Mouse (Mus musculus): Measurements from ENCODE around the gene Dsn1. TPM values are rescaled to one million over a fixed set of nuclear protein-coding genes. Genes with fewer than 3 reads are reported as not detected.

Gene Dsn1
- polyA plus RNA-seq, 1 experiment from 2014 or later, result 27.7 TPM

DNA sequence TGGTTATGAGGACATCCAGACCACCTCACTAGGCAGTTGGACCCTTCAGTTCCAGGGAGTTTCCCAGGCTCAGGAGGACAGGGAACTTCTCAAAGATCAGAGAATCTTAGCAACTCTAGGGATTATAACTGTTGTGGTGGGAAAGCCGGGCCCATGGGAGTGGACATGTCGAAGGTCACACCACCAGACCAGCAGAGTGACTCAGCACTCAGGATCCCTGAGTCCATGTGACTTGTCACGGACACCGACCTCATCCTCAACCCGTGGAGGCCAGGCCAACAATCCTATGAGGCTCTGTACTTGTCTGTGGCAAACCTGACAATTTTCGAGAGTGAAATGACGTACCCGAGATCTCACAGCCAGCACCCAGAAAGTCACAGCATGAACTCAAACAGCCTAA lies 29.4 kb upstream of the Dsn1 start:
- 93% methylated on average over 8 of the region's 8 CpGs for WGBS

GRCm38 (mm10) chr2:157035371-157035770 lies 28.4 kb upstream of the Dsn1 start:
- H3K9me3 ChIP-seq (replicated peaks; ENCODE audit: control insufficient read depth, low read length), result no peaks in the 10 kb centered on the region
- no peak for ATAC-seq
- no peak overlapping the region for H3K9ac ChIP-seq (ENCODE audit: low read length)
- H3K4me2 ChIP-seq (ENCODE audit: low read length), result no peak overlapping the region
- no peaks in the 10 kb centered on the region for H3K27me3 ChIP-seq (replicated peaks; ENCODE audit: control insufficient read depth, insufficient read depth, low read length)
- H3K4me3 ChIP-seq (ENCODE audit: low read depth, low read length), result no peak overlapping the region
- DNase-seq (ENCODE audit: low spot score), result no peak
- no peak overlapping the region for H3K27ac ChIP-seq (ENCODE audit: low read depth, low read length)
- no peaks in the 10 kb centered on the region for H3K4me1 ChIP-seq (ENCODE audit: control insufficient read depth, insufficient read depth, low read length)
- WGBS, result 96% methylated on average over 7 of the region's 7 CpGs
- peaks cover 84% of the 10 kb centered on the region for H3K36me3 ChIP-seq (ENCODE audit: control insufficient read depth, insufficient read depth, low read length)

More for the DNA sequence above, 29.4 kb upstream of the Dsn1 start:
- H3K36me3 ChIP-seq (ENCODE audit: control insufficient read depth, insufficient read depth, low read length), result peaks cover 85% of the 10 kb centered on the region
- DNase-seq (ENCODE audit: low spot score) (no peak), ATAC-seq (no peak)
- no peak overlapping the region for H3K4me3 ChIP-seq (ENCODE audit: low read depth, low read length)
- H3K27ac ChIP-seq (ENCODE audit: low read depth, low read length), result no peak overlapping the region
- no peak overlapping the region for H3K4me2 ChIP-seq (ENCODE audit: low read length)
- H3K4me1 ChIP-seq (ENCODE audit: control insufficient read depth, insufficient read depth, low read length), result no peaks in the 10 kb centered on the region
- no peaks in the 10 kb centered on the region for H3K27me3 ChIP-seq (replicated peaks; ENCODE audit: control insufficient read depth, insufficient read depth, low read length)
- no peak overlapping the region for H3K9ac ChIP-seq (ENCODE audit: low read length)
- no peaks in the 10 kb centered on the region for H3K9me3 ChIP-seq (replicated peaks; ENCODE audit: control insufficient read depth, low read length)

GRCm38 (mm10) chr2:157030804-157031203 lies 23.9 kb upstream of the Dsn1 start:
- 47% methylated on average over 9 of the region's 9 CpGs for WGBS
- DNase-seq (ENCODE audit: low spot score), result peak; percentile 87
- H3K27me3 ChIP-seq (replicated peaks; ENCODE audit: control insufficient read depth, insufficient read depth, low read length), result no peaks in the 10 kb centered on the region

GRCm38 (mm10) chr2:157028261-157028660 lies 21.3 kb upstream of the Dsn1 start:
- Histone ChIP-seq H3K36me3 (ENCODE audit: control insufficient read depth, insufficient read depth, low read length) (peaks cover 89% of the 10 kb centered on the region), H3K4me3 (ENCODE audit: low read depth, low read length) (no peak overlapping the region), H3K9me3 (replicated peaks; ENCODE audit: control insufficient read depth, low read length) (0 out of 2 replicates have a peak, but pooled peaks cover 7% of the 10 kb centered on the region), H3K4me2 (ENCODE audit: low read length) (no peak overlapping the region), H3K4me1 (ENCODE audit: control insufficient read depth, insufficient read depth, low read length) (no peaks in the 10 kb centered on the region), H3K27ac (ENCODE audit: low read depth, low read length) (no peak overlapping the region), H3K27me3 (replicated peaks; ENCODE audit: control insufficient read depth, insufficient read depth, low read length) (no peaks in the 10 kb centered on the region), H3K9ac (ENCODE audit: low read length) (no peak overlapping the region)
- 98% methylated on average over 4 of the region's 4 CpGs for WGBS
- DNase-seq (ENCODE audit: low spot score) (no peak), ATAC-seq (no peak)

More at GRCm38 (mm10) chr2:157030804-157031203, 23.9 kb upstream of the Dsn1 start:
- Histone ChIP-seq H3K9me3 (replicated peaks; ENCODE audit: control insufficient read depth, low read length) (no peaks in the 10 kb centered on the region), H3K4me2 (ENCODE audit: low read length) (no peak overlapping the region), H3K27ac (ENCODE audit: low read depth, low read length) (no peak overlapping the region), H3K4me1 (ENCODE audit: control insufficient read depth, insufficient read depth, low read length) (no peaks in the 10 kb centered on the region), H3K4me3 (ENCODE audit: low read depth, low read length) (no peak overlapping the region), H3K9ac (ENCODE audit: low read length) (no peak overlapping the region), H3K36me3 (ENCODE audit: control insufficient read depth, insufficient read depth, low read length) (peaks cover 84% of the 10 kb centered on the region)
- peak; percentile 72 for ATAC-seq

GRCm38 (mm10) chr2:157027106-157028008 lies 20.4 kb upstream of the Dsn1 start:
- H3K27ac ChIP-seq (ENCODE audit: low read depth, low read length), result no peak overlapping the region
- DNase-seq (ENCODE audit: low spot score) (peak; percentile 41), ATAC-seq (no peak)
- H3K4me2 ChIP-seq (ENCODE audit: low read length), result no peak overlapping the region
- WGBS, result 87% methylated on average over 21 of the region's 21 CpGs
- no peak overlapping the region for H3K9ac ChIP-seq (ENCODE audit: low read length)
- 0 out of 2 replicates have a peak, but pooled peaks cover 7% of the 10 kb centered on the region for H3K9me3 ChIP-seq (replicated peaks; ENCODE audit: control insufficient read depth, low read length)
- H3K36me3 ChIP-seq (ENCODE audit: control insufficient read depth, insufficient read depth, low read length), result peaks cover 92% of the 10 kb centered on the region
- H3K4me1 ChIP-seq (ENCODE audit: control insufficient read depth, insufficient read depth, low read length), result no peaks in the 10 kb centered on the region
- H3K27me3 ChIP-seq (replicated peaks; ENCODE audit: control insufficient read depth, insufficient read depth, low read length), result no peaks in the 10 kb centered on the region
- H3K4me3 ChIP-seq (ENCODE audit: low read depth, low read length), result no peak overlapping the region

DNA sequence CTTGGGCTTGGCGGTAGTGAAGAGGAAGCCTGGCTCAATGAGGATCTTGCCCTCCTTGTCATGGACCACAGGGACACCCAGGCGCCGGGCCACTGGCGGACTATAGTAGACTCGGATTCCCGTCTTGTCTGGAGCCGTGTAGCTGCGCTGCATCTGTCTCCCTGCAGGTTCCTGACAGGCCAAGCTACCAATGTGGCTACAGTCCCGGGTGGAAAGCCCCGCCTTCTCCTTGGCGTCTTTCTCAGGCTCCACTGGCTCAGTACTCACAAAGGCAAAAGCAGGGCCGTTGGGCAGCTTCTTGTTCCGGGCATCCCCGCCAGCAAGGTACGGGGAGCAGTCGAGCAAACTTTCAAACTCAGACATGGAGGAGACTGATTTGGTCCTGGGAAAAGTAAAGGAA lies 14.2 kb upstream of the Dsn1 start:
- WGBS, result 95% methylated on average over 16 of the region's 16 CpGs

GRCm38 (mm10) chr2:157019228-157019627 lies 12.3 kb upstream of the Dsn1 start:
- Histone ChIP-seq H3K9ac (ENCODE audit: low read length) (no peak overlapping the region), H3K4me2 (ENCODE audit: low read length) (no peak overlapping the region), H3K9me3 (replicated peaks; ENCODE audit: control insufficient read depth, low read length) (no peaks in the 10 kb centered on the region), H3K27me3 (replicated peaks; ENCODE audit: control insufficient read depth, insufficient read depth, low read length) (no peaks in the 10 kb centered on the region), H3K4me1 (ENCODE audit: control insufficient read depth, insufficient read depth, low read length) (no peaks in the 10 kb centered on the region), H3K4me3 (ENCODE audit: low read depth, low read length) (no peak overlapping the region), H3K27ac (ENCODE audit: low read depth, low read length) (no peak overlapping the region), H3K36me3 (ENCODE audit: control insufficient read depth, insufficient read depth, low read length) (peaks cover 100% of the 10 kb centered on the region)
- 83% methylated on average over 4 of the region's 4 CpGs for WGBS
- ATAC-seq (no peak), DNase-seq (ENCODE audit: low spot score) (no peak)

More for the DNA sequence above, 14.2 kb upstream of the Dsn1 start:
- Histone ChIP-seq H3K9ac (ENCODE audit: low read length) (no peak overlapping the region), H3K27ac (ENCODE audit: low read depth, low read length) (no peak overlapping the region), H3K4me2 (ENCODE audit: low read length) (no peak overlapping the region), H3K36me3 (ENCODE audit: control insufficient read depth, insufficient read depth, low read length) (peaks cover 99% of the 10 kb centered on the region), H3K9me3 (replicated peaks; ENCODE audit: control insufficient read depth, low read length) (0 out of 2 replicates have a peak, but pooled peaks cover 7% of the 10 kb centered on the region), H3K4me1 (ENCODE audit: control insufficient read depth, insufficient read depth, low read length) (no peaks in the 10 kb centered on the region), H3K27me3 (replicated peaks; ENCODE audit: control insufficient read depth, insufficient read depth, low read length) (no peaks in the 10 kb centered on the region), H3K4me3 (ENCODE audit: low read depth, low read length) (no peak overlapping the region)
- ATAC-seq, result no peak
- DNase-seq (ENCODE audit: low spot score), result no peak

GRCm38 (mm10) chr2:157016529-157017270 lies 9.7 kb upstream of the Dsn1 start:
- DNase-seq (ENCODE audit: low spot score) (no peak), ATAC-seq (no peak)
- peaks cover 90% of the 10 kb centered on the region for H3K36me3 ChIP-seq (ENCODE audit: control insufficient read depth, insufficient read depth, low read length)
- no peaks in the 10 kb centered on the region for H3K9me3 ChIP-seq (replicated peaks; ENCODE audit: control insufficient read depth, low read length)
- no peaks in the 10 kb centered on the region for H3K27me3 ChIP-seq (replicated peaks; ENCODE audit: control insufficient read depth, insufficient read depth, low read length)
- no peaks in the 10 kb centered on the region for H3K4me1 ChIP-seq (ENCODE audit: control insufficient read depth, insufficient read depth, low read length)
- no peak overlapping the region for H3K4me3 ChIP-seq (ENCODE audit: low read depth, low read length)
- no peak overlapping the region for H3K27ac ChIP-seq (ENCODE audit: low read depth, low read length)
- no peak overlapping the region for H3K4me2 ChIP-seq (ENCODE audit: low read length)
- no peak overlapping the region for H3K9ac ChIP-seq (ENCODE audit: low read length)
- WGBS, result 84% methylated on average over 18 of the region's 18 CpGs

Data from forebrain, embryonic 14.5 days (tissue).